Mouse (Mus musculus) layer of hippocampus, postnatal 14 days (tissue): ENCODE results near the gene Grin1. TPM values are rescaled to one million over a fixed set of nuclear protein-coding genes. Genes with fewer than 3 reads are reported as not detected.

Source experiments
- DNase-seq, 2 experiments: peaks; one replicate each; pipeline ENCODE4 v3.0.0; 2021 to 2022; ENCODE audit warnings: low spot score in 2 of 2, mixed read lengths in 1 of 2
- total RNA-seq, 2 experiments: library from RNA; stranded (reverse); gene quantifications; 2 replicates each; pipeline ENCODE4 v1.2.3; 2021

Gene Grin1
- total RNA-seq, 2 experiments from 2014 or later, result 419 to 451 TPM

GRCm38 (mm10) chr2:25287927-25288649, 30.9 kb downstream of the Grin1 start, which contains the start of gene Tmem210:
TSS of gene Tmem210 (plus strand) at chr2:25288145.
- DNase-seq, result no peak

- peak; percentile 59 to 71 for DNase-seq
Observed at GRCm38 (mm10) chr2:25286837-25287636, 31.9 kb downstream of the Grin1 start.

- no peak for DNase-seq
Observed at GRCm38 (mm10) chr2:25286314-25286713, 32.7 kb downstream of the Grin1 start.

- DNase-seq, result no peak
Observed at GRCm38 (mm10) chr2:25285551-25285950, 33.4 kb downstream of the Grin1 start.

DNA sequence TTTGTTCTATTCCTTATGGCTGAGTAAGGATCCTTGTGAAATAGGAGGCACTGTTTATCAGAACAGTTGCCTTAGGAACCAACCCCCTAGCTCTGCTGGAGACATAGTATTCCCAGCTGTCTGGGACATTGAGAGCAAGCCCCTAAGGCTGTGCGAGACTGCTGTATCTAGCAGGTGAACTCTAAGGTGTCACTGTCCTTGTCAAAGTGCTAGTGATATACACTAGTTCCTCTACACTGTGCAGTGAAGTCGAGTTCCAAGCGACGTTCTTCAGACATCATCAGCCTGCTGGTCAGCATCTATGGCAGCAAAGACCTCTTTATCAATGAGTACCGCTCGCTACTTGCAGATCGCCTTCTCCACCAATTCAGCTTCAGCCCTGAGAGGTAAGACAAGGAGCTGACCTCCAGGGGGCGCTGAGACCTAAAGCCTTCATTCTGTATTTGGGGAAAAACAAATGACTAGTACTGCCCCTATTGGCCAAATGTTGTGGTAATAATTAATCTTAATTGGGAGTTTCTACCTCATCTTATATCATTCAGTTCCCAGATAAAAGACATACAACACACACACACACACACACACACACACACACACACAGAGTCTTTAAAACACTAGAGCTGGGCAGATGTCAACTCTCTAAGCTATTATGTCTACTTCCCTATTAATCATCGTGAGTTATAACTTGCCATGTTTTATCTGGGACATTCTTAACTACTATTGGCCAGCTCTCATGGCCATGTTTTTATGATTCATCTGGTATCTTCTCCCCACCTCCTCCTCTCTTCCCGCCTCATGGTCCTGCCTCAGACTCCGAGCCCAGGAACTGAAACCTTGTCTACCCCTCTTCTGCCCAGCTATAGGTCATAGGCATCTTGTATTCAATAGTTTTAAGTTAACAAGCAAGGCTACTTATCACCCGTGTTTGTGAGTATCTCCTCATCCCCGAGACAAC, 39.8 kb downstream of the Grin1 start:
- DNase-seq, result peak; percentile 77 to 89

GRCm38 (mm10) chr2:25273010-25273409, 46.0 kb downstream of the Grin1 start:
- DNase-seq, result no peak

DNA sequence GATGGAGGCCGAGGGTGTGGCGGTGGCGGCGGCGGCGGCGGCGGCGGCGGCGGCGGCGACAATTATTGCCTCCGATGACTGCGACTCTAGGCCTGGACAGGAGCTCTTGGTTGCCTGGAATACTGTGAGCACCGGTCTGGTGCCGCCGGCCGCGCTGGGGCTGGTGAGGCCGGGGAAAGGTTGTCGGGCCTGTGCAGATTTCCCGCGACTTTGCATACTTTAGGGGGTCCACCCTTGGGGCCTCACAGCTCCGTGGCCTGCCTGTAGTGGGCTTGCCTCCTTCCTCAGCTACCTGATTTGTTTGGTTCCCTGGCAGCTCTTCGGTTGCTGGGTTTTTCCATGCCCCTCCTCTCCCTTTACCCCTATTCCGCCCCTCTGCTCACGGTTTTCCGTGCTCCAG, 46.5 kb downstream of the Grin1 start:
- DNase-seq, result no peak

DNA sequence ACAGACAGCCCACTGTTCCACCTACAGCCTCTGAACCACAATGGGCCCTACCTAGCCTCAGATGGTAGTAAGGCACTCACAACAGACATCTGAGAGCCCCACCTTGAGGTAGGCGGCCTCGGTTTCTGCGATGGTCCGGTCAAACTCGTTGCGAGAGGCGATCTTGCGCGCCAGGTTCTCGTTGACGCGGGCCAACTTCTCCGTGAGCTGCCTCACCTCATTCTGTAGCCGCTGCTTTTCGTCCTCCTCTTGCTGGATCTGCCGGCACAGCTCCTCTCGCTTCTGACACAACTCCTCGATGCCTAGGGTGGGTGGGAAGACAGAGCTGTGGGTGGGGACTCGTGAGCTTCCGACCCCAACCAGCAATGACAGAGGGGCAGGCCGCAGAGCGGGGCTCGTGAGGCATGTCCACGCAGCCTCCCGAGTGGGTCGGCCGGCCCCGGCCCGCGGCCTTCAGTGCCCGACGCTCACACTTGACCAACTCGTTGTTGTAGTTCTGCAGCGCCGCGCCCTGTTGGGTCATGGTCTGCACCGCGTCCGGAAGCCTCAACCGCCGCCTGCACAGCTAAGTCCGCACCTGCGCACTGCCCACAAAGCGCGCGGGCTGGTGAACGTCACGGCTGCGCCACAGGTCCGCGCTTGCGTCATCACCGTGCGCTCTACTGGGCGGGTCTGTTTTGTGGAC, 47.0 kb downstream of the Grin1 start, which contains the start of the genes Ssna1 and Anapc2:
Gene Ssna1, minus strand, starts transcription at position 612 of the 685 bp plus-strand sequence.
Gene Anapc2, plus strand, starts transcription at position 652 of the 685 bp plus-strand sequence.
- DNase-seq, result peak; percentile 96 to 98

DNA sequence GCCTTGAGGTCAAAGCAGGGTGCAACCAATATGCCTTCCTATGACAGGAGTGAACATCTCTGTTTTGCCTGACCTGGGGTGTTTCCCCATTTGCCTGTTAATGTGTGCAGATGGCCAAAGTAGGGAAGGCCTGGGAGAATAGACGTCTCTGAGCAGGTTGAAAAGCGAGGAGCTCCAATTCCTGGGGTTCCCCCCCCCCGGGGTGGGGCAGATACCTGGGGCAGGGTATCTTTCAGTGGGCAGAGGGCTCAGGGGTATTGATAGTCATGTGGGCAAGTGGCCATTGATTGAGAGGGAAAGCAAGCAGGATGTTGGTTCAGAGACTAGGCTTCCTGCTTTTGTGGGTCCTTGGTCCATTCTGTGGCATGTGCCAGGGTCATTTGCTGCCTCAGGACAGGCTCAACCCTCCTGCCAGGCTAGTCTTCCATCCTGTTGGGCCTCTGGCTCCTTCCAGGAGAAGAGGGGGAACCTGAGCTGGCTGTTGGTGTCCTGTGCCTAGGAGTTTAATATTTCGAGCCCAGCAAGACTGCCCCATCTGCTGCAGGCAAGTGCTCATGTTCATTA, 51.2 kb downstream of the Grin1 start:
- no peak for DNase-seq

GRCm38 (mm10) chr2:25267241-25267640, 51.7 kb downstream of the Grin1 start:
- DNase-seq, result peak in 1 of 2 experiments; percentile 52

DNA sequence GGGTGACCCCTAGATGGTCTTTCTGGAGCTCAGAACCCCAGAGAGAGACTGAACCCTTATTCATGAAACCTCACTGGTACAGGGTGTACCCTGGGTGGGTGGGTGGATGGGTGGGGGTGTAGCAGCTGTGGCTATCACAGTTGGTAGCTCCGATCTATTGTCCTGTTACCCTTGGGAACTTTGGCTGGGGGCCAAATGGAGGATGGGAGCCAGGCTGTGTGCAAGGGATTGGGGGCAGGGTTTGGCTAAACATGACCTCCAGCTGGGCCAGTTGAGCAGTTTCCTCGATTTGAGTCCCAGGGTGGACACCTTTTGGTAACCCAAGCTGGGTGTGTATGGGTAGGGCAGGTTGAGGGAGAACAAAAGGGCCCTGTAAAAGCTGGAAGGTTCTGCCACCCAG, 52.3 kb downstream of the Grin1 start:
- peak in 1 of 2 experiments; percentile 65 for DNase-seq

- peak in 1 of 2 experiments; percentile 52 for DNase-seq
Observed at GRCm38 (mm10) chr2:25265897-25266656, 52.9 kb downstream of the Grin1 start.

DNA sequence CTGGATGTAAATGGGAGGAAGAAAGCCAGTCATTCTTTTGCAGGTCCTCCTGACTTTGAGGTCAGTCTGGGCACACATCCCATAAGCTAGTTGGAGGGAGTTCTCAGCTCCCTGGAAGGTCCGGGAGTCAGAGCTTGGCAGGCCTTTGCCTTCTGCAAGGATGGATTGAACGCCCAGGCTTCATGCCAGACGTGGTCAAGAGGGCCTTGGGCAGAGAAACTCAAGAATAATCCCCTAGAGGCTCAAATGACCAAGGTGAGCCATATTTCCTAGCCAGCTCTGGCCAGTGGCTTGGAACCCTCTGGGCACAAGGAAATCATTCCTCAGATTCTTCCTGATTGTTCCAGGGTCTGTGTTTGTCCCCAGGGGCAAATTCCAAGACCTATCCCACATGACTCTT, 54.1 kb downstream of the Grin1 start:
- DNase-seq, result no peak

- DNase-seq, result no peak
Observed at GRCm38 (mm10) chr2:25264286-25264660, 54.7 kb downstream of the Grin1 start.

GRCm38 (mm10) chr2:25263623-25264285, 55.2 kb downstream of the Grin1 start:
- DNase-seq, result no peak

- DNase-seq, result no peak
Observed at GRCm38 (mm10) chr2:25262795-25263622, 56.0 kb downstream of the Grin1 start.

DNA sequence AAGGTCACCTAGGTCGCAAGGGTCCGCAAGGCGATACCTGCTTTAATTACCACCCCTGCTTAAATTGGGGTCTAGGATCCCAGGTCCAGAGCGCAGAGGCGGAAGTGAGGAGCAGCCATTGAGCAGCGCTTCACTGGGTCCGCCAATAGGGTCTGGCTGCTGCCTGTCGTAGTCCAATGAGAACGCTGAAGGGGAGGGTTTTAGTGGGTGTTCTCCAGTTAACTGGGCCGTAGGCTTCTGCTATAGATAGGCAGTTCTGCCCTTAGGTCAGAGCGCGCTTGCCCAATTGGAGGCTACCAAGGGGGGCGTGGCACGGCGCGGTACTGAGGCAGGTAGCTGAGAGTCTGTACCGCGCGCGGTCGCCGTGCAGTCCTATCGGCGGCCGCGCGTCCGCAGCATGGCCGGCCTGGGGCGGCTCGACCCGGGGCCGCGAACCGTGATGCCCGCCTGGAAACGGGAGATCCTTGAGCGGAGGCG, 56.7 kb downstream of the Grin1 start, which contains the start of gene Tprn:
Gene Tprn, plus strand, starts transcription at position 328 of the 477 bp plus-strand sequence.
- peak; percentile 86 to 97 for DNase-seq

DNA sequence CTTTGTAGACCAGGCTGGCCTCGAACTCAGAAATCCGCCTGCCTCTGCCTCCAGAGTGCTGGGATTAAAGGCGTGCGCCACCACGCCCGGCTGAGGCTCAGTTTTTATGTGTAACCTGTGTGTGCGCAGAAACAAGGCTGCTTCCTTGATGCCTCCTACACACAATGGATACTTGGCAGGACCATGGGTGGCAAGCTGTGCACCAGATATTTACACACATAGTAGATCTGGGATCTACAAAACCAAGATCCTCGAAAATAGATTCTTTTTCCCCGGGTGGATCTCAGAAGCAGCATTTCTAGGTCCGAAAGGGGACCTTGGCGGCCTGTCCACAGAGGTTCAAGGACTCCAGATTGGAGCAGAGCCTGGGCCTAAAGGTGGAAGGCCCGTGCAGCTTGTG, 57.1 kb downstream of the Grin1 start:
- DNase-seq, result peak in 1 of 2 experiments; percentile 53
